Mouse (Mus musculus) skeletal muscle tissue, adult 2 months (tissue): Measurements from ENCODE around the gene Gm10392.
A peak's percentile ranks its signal among the peaks of the same experiment; 100 is the strongest.
"Not testable (repeated sequence)": the region's sequence is repeated elsewhere in the genome, so short reads cannot be mapped to it uniquely, and the experiment has no call there.

Experiments used
- DNase-seq: peaks from one replicate; pipeline ENCODE4 v3.0.0-alpha.2; 2012; ENCODE audit warnings: low read depth, low spot score

Gene Gm10392

GRCm38 (mm10) chr11:77519043-77519442 is at the start of gene Gm10392:
Gene Gm10392 (minus strand): TSS chr11:77519198.
- DNase-seq, result no peak

GRCm38 (mm10) chr11:77545261-77545660 is 26.3 kb upstream of the Gm10392 start:
- no peak for DNase-seq

- DNase-seq, result no peak
These were observed 13.3 kb upstream of the Gm10392 start for GRCm38 (mm10) chr11:77532202-77532846.

- no peak for DNase-seq
These were observed 11.9 kb upstream of the Gm10392 start for GRCm38 (mm10) chr11:77530862-77531261.

GRCm38 (mm10) chr11:77529644-77530043 is 10.6 kb upstream of the Gm10392 start:
- no peak for DNase-seq

GRCm38 (mm10) chr11:77528420-77528819 is 9.4 kb upstream of the Gm10392 start:
- not testable (repeated sequence) for DNase-seq

- no peak for DNase-seq
These were observed 6.9 kb upstream of the Gm10392 start for GRCm38 (mm10) chr11:77525804-77526486.

- DNase-seq, result no peak
These were observed 1.9 kb upstream of the Gm10392 start for GRCm38 (mm10) chr11:77520601-77521529.

GRCm38 (mm10) chr11:77518051-77518798 is 773 bp downstream of the Gm10392 start:
- DNase-seq, result no peak

GRCm38 (mm10) chr11:77516553-77517425 is 2.2 kb downstream of the Gm10392 start:
- DNase-seq, result no peak

GRCm38 (mm10) chr11:77515637-77516552 is 3.1 kb downstream of the Gm10392 start, which contains the start of gene Trp53i13:
Gene Trp53i13 (minus strand): TSS chr11:77515980.
- DNase-seq, result no peak

- DNase-seq, result peak; percentile 67
These were observed 4.0 kb downstream of the Gm10392 start, which contains the start of gene Abhd15 for GRCm38 (mm10) chr11:77514832-77515636. Gene Abhd15 (plus strand): TSS chr11:77515121.

GRCm38 (mm10) chr11:77514281-77514831 is 4.6 kb downstream of the Gm10392 start:
- no peak for DNase-seq

GRCm38 (mm10) chr11:77513811-77514170 is 5.2 kb downstream of the Gm10392 start:
- no peak for DNase-seq

GRCm38 (mm10) chr11:77512891-77513810 is 5.8 kb downstream of the Gm10392 start:
- DNase-seq, result peak; percentile 78

- DNase-seq, result no peak
These were observed 7.7 kb downstream of the Gm10392 start for GRCm38 (mm10) chr11:77511336-77511735.
